Mouse (Mus musculus): ENCODE results near the gene Tm6sf1. TPM values are rescaled to one million over a fixed set of nuclear protein-coding genes. Genes with fewer than 3 reads are reported as not detected.
A peak's percentile ranks its signal among the peaks of the same experiment; 100 is the strongest.
"Not testable (repeated sequence)": the region's sequence is repeated elsewhere in the genome, so short reads cannot be mapped to it uniquely, and the experiment has no call there.

Tm6sf1 gene
- total and polyA plus RNA-seq, 3 experiments: 9.1 to 21.4 (median 12.6) TPM

DNA sequence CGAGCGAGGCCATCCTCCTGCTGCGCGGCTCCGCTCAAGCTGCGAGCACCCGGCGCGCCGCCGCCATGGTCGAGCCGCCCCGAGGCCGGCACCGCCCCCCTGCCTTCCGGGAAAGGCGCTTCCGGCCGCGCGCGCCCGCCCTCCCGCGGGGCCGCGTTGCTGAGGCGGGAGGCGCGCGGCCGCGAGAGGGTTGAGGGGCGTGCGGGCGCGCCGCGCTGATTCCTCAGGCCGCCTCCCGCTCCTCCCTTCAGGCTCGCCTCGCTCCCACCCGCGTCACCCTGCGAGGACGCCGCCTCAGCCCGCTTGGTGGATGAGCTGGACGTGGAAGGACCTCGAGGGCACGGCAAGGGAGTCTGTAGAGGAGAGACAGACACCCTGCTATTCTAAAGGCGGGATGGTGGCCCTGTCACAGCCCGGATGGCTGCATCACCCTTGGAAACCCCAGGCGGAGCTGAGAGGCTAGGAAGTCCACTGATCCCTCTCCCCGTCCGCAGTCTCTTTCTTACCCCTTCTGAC, 29.4 kb upstream of the Tm6sf1 start, which contains the start of gene Btbd1:
Btbd1 (minus strand) TSS at position 53 of the 516 bp plus-strand sequence.
- Histone ChIP-seq H3K27me3 (ENCODE audit: control insufficient read depth, insufficient read depth, low read length) (no peaks in the 10 kb centered on the region), H3K9ac (ENCODE audit: low read depth, low read length) (peak within 1 kb of the TSS; percentile 93), H3K79me2 (replicated peaks; ENCODE audit: control insufficient read depth, insufficient read depth, low read length) (no peaks in the 10 kb centered on the region), H3K27ac (peak within 1 kb of the TSS; percentile 90), H3K4me1 (ENCODE audit: control insufficient read depth, insufficient read depth, low read length) (peaks cover 17% of the 10 kb centered on the region), H3K4me3 (peak within 1 kb of the TSS; percentile 91), H3K36me3 (ENCODE audit: control insufficient read depth, insufficient read depth, low read length) (peaks cover 19% of the 10 kb centered on the region)
- intact Hi-C loops (cut with DNase I): loop anchor here (2.0 kb wide), 2 partner anchors 33 to 103 kb away; no protein-coding TSS in a partner anchor
- under 1% methylated on average over 53 of the region's 58 CpGs for WGBS
- DNase-seq: peak; percentile 93 to 95
- TF ChIP-seq POLR2A (IDR thresholded peaks at IDR 0.05; ENCODE audit: insufficient read depth, low read depth, low read length): peak; percentile 69; the same call in 1 of the 2 replicates
- TF ChIP-seq EP300 (IDR thresholded peaks at IDR 0.05; ENCODE audit: insufficient read depth, low read depth, low read length): no peak
- TF ChIP-seq CTCF (IDR thresholded peaks at IDR 0.05): no peak

DNA sequence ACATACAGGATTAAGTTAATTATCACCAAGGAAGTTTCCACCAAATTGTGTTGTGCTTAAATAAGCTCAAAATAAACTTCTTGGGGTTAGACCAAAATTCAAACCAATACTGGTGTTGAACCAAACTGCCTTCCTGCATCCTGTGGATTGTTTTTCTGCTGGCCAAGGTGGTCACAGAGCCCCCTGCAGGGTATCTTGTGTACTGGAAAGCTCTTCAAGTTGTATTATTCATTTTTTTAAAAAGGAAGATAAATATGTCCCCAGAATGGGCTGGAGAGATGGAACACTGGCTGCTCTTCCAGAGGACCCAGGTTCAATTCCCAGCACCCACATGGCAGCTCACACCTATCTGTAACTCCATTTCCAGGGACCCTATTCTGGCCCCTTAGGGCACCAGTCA, 24.0 kb upstream of the Tm6sf1 start:
- no peak for DNase-seq
- Histone ChIP-seq H3K27me3 (ENCODE audit: control insufficient read depth, insufficient read depth, low read length) (no peaks in the 10 kb centered on the region), H3K4me1 (ENCODE audit: control insufficient read depth, insufficient read depth, low read length) (no peaks in the 10 kb centered on the region; the same call in 1 of the 2 replicates), H3K9ac (ENCODE audit: low read depth, low read length) (no peak overlapping the region), H3K36me3 (ENCODE audit: control insufficient read depth, insufficient read depth, low read length) (no peaks in the 10 kb centered on the region), H3K4me3 (no peak overlapping the region), H3K27ac (no peak overlapping the region), H3K79me2 (replicated peaks; ENCODE audit: control insufficient read depth, insufficient read depth, low read length) (no peaks in the 10 kb centered on the region)
- intact Hi-C loops (cut with DNase I): no loop called here
- TF ChIP-seq CTCF (IDR thresholded peaks at IDR 0.05): peak; percentile 37
- TF ChIP-seq EP300 (IDR thresholded peaks at IDR 0.05; ENCODE audit: insufficient read depth, low read depth, low read length): no peak

DNA sequence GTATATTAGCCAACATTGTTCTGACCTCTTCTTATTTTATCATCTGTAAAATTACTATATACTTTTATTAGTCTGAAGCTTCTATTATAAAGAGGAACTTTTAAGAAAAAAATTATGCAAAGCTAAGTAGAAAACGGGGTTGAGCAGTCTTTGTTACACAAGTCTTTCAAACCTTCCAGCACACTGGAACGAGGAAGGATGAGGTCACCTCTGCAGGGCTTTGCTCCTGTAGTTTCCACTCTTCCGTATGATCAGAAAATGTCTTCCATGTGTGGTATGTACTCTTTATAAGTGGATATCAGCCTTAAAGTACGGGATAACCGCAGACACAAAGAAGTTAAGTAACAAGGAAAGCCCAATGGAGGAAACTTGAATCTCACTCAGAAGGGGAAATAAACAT, 23.4 kb upstream of the Tm6sf1 start:
- Histone ChIP-seq H3K9ac (ENCODE audit: low read depth, low read length) (no peak overlapping the region), H3K79me2 (replicated peaks; ENCODE audit: control insufficient read depth, insufficient read depth, low read length) (no peaks in the 10 kb centered on the region), H3K27me3 (ENCODE audit: control insufficient read depth, insufficient read depth, low read length) (no peaks in the 10 kb centered on the region), H3K4me1 (ENCODE audit: control insufficient read depth, insufficient read depth, low read length) (no peaks in the 10 kb centered on the region), H3K4me3 (no peak overlapping the region), H3K36me3 (ENCODE audit: control insufficient read depth, insufficient read depth, low read length) (no peaks in the 10 kb centered on the region), H3K27ac (no peak overlapping the region)
- WGBS: 79% methylated on average over 5 of the region's 5 CpGs
- no peak for TF ChIP-seq EP300 (IDR thresholded peaks at IDR 0.05; ENCODE audit: insufficient read depth, low read depth, low read length)
- TF ChIP-seq CTCF (IDR thresholded peaks at IDR 0.05): no peak
- TF ChIP-seq POLR2A (IDR thresholded peaks at IDR 0.05; ENCODE audit: insufficient read depth, low read depth, low read length): no peak
- intact Hi-C loops (cut with DNase I): no loop called here
- DNase-seq: no peak

DNA sequence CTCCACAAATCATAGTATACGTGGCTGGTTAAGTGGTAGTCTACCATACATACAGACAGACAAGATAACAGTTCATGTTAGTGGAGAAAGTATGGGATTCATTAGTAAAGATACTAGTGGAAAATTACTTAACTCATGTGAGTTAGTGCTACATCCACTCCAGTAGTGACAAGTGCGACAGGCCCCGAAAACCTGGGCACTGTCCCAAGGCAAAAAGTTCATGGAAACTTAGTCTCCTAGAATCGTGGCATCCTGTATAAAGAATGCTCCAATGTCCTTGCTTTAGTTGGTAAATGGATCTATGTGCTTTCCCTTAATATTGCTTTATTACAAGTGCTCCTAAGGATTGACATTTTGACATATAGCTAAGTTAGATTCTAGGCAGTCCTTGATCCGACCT, 21.0 kb upstream of the Tm6sf1 start:
- H3K79me2 ChIP-seq (replicated peaks; ENCODE audit: control insufficient read depth, insufficient read depth, low read length); H3K36me3 ChIP-seq (ENCODE audit: control insufficient read depth, insufficient read depth, low read length); intact Hi-C loops (cut with DNase I); H3K27ac ChIP-seq; H3K27me3 ChIP-seq (ENCODE audit: control insufficient read depth, insufficient read depth, low read length); H3K4me3 ChIP-seq; H3K9ac ChIP-seq (ENCODE audit: low read depth, low read length); H3K4me1 ChIP-seq (ENCODE audit: control insufficient read depth, insufficient read depth, low read length); DNase-seq: not testable (repeated sequence)
- 72% methylated on average over 5 of the region's 5 CpGs for WGBS

DNA sequence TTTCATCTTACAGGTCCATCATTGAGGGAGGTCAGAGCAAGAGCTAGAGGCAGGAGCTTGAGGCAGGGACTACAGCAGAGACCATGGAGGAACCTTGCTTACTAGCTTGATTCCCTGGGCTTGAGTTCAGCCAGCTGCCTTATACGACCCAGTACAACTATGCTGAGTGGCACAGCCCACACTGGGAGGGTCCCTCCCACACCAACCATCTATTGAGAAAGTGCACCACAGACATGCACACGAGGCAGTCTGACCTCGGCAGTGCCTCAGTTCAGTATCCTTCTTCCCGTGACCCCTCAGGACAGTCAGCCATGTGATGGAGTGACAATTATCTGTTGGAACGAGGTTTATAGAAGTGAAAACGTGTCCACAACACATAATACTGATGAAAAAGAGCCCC, 19.1 kb upstream of the Tm6sf1 start:
- Histone ChIP-seq H3K79me2 (replicated peaks; ENCODE audit: control insufficient read depth, insufficient read depth, low read length) (no peaks in the 10 kb centered on the region), H3K27ac (no peak overlapping the region), H3K36me3 (ENCODE audit: control insufficient read depth, insufficient read depth, low read length) (no peaks in the 10 kb centered on the region), H3K27me3 (ENCODE audit: control insufficient read depth, insufficient read depth, low read length) (no peaks in the 10 kb centered on the region), H3K4me1 (ENCODE audit: control insufficient read depth, insufficient read depth, low read length) (peaks cover 1% of the 10 kb centered on the region), H3K9ac (ENCODE audit: low read depth, low read length) (no peak overlapping the region), H3K4me3 (no peak overlapping the region)
- intact Hi-C loops (cut with DNase I): no loop called here
- no peak for TF ChIP-seq EP300 (IDR thresholded peaks at IDR 0.05; ENCODE audit: insufficient read depth, low read depth, low read length)
- TF ChIP-seq CTCF (IDR thresholded peaks at IDR 0.05): no peak
- no peak for TF ChIP-seq POLR2A (IDR thresholded peaks at IDR 0.05; ENCODE audit: insufficient read depth, low read depth, low read length)
- no peak for DNase-seq
- 65% methylated on average over 6 of the region's 6 CpGs for WGBS

DNA sequence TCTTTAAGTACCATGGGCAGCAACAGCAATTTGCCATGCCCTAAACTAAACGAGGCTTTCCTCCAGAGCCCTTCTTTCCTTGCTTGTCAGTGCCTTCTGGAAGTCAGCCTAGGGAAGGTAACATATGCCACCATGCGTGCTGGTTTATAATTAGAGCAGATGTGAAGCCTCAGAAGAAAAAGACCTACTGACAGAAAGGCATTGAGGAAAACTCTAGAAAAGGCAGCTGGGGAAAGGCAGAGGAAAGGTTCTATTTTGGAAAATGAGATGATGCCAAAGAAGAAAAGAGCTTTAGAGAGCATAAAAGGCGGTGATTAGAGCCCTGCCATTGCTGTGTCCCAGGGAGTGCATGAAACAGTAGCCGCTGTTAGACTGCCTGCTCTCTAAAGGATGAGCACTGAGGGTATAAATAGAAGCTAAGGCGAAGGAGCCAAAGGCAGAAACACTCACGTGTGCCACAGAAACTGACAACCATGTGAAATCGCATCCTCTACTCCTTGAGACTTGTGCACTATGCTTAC, 18.1 kb upstream of the Tm6sf1 start:
- no peaks in the 10 kb centered on the region for H3K36me3 ChIP-seq (ENCODE audit: control insufficient read depth, insufficient read depth, low read length)
- H3K9ac ChIP-seq (ENCODE audit: low read depth, low read length): no peak overlapping the region
- DNase-seq: peak in 1 of 2 experiments; percentile 23
- H3K4me3 ChIP-seq: no peak overlapping the region
- no peaks in the 10 kb centered on the region for H3K79me2 ChIP-seq (replicated peaks; ENCODE audit: control insufficient read depth, insufficient read depth, low read length)
- no peak for TF ChIP-seq CTCF (IDR thresholded peaks at IDR 0.05)
- 41% methylated on average over 7 of the region's 7 CpGs for WGBS
- intact Hi-C loops (cut with DNase I): no loop called here
- H3K4me1 ChIP-seq (ENCODE audit: control insufficient read depth, insufficient read depth, low read length): peaks cover 1% of the 10 kb centered on the region
- no peaks in the 10 kb centered on the region for H3K27me3 ChIP-seq (ENCODE audit: control insufficient read depth, insufficient read depth, low read length)
- peak overlapping the region; percentile 71 for H3K27ac ChIP-seq
